8 mouse cellular contexts compared by ENCODE assay signal in genomic region chr7:28741709-28742438, GRCm38 (mm10). TPM values are rescaled to one million over a fixed set of nuclear protein-coding genes. Genes with fewer than 3 reads are reported as not detected.
DNase-seq lines count a peak whose midpoint lies in the region; ATAC-seq lines count a peak whose summit lies in the region.

Mrps12 (minus strand) TSS chr7:28741820.
Sars2 (plus strand) TSS chr7:28741992.

- peaks cover 16% of the 10 kb centered on the region for H3K36me3 ChIP-seq in lung, embryonic 16.5 days (ENCODE audit: control insufficient read depth, insufficient read depth, low read length)

- no peaks in the 10 kb centered on the region for H3K9me3 ChIP-seq in lung, embryonic 16.5 days (ENCODE audit: control insufficient read depth, low read length)

- no peaks in the 10 kb centered on the region for H3K27me3 ChIP-seq in lung, embryonic 16.5 days (ENCODE audit: control insufficient read depth, insufficient read depth, low read depth, low read length)

- H3K27ac ChIP-seq in lung, embryonic 16.5 days (ENCODE audit: low read length), result peak within 1 kb of the TSS; percentile 77

- DNase-seq in MEL-GATA-1-ER (ENCODE audit: extremely low read depth, low read depth), result peak; percentile 99
- DNase-seq in cerebellum, adult 8-10 months, result peak; percentile 97
- peak; percentile 98 for DNase-seq in forelimb bud, embryonic 11.5 days (ENCODE audit: low read depth, low spot score)
- DNase-seq in layer of hippocampus, adult 9-10 months (ENCODE audit: low spot score), result peak; percentile 99
- DNase-seq in ovary, postnatal 10 days (ENCODE audit: low spot score), result peak; percentile 97
- DNase-seq in thymus, postnatal 10 days (ENCODE audit: low spot score in 2 of 2), result peak; percentile 93 to 94

- H3K9ac ChIP-seq in lung, embryonic 16.5 days (ENCODE audit: low read length), result peak within 1 kb of the TSS; percentile 82

- peaks cover 12% of the 10 kb centered on the region for H3K4me1 ChIP-seq in lung, embryonic 16.5 days (replicated peaks; ENCODE audit: control insufficient read depth, insufficient read depth, low read length)

- under 1% methylated on average over 39 of the region's 39 CpGs for WGBS in lung, embryonic 16.5 days

- ATAC-seq in hematopoietic stem cell, adult 5-6 weeks (replicated peaks in 1 of 2; ENCODE audit: insufficient read depth in 1 of 2, low FRiP score in 2 of 2, low TSS enrichment in 1 of 2, low read depth in 1 of 2, poor library complexity in 2 of 2, severe bottlenecking in 2 of 2), result peak; percentile 97 to 98
- ATAC-seq in lung, embryonic 16.5 days (ENCODE audit: low read depth), result peak; percentile 99

- peak within 1 kb of the TSS; percentile 74 for H3K4me3 ChIP-seq in lung, embryonic 16.5 days (ENCODE audit: low read length)

- peak within 1 kb of the TSS; percentile 91 for H3K4me2 ChIP-seq in lung, embryonic 16.5 days (ENCODE audit: low read depth, low read length)

RNA-seq across cellular contexts. Expression of gene Mrps12, which starts in this region (rescaled TPM):
- total RNA-seq in hematopoietic stem cell, adult 5-6 weeks (2017), result 26.3 and 31.4 TPM in 2 replicates
- 120 TPM in 2 replicates for polyA plus RNA-seq in lung, embryonic 16.5 days (2015; fragmentation: Nextera tagmentation; extraction: Ambion mirVana)

RNA-seq across cellular contexts. Expression of gene Sars2, which starts in this region (rescaled TPM):
- 5.9 and 10.6 TPM in 2 replicates for total RNA-seq in hematopoietic stem cell, adult 5-6 weeks (2017)
- polyA plus RNA-seq in lung, embryonic 16.5 days (2015; fragmentation: Nextera tagmentation; extraction: Ambion mirVana), result 24.1 and 25.8 TPM in 2 replicates

Comparison
In these comparisons a context has a peak if more than half of its experiments do, and no peak if none do; other contexts are left out.
1. Peak in every context shown above with its lines: DNase-seq, ATAC-seq, H3K4me3 ChIP-seq and H3K27ac ChIP-seq.